Mouse (Mus musculus) myocyte (in vitro differentiated cells): ENCODE measurements around the gene Tlk2. TPM values are rescaled to one million over a fixed set of nuclear protein-coding genes. Genes with fewer than 3 reads are reported as not detected.

ENCODE experiments used
- H3K27me3 ChIP-seq: one replicate; pipeline ENCODE4 v1.6.1; 2011; ENCODE audit not compliant: control insufficient read depth, insufficient read depth, insufficient read length
- H3K36me3 ChIP-seq: one replicate; pipeline ENCODE4 v1.6.1; 2011; ENCODE audit not compliant: control insufficient read depth, insufficient read depth
- H3K4me2 ChIP-seq: one replicate; pipeline ENCODE4 v1.6.1; 2011; ENCODE audit warnings: low read depth, control low read depth
- H3K4me3 ChIP-seq: one replicate; pipeline ENCODE4 v1.5.1; 2011; ENCODE audit warnings: mild to moderate bottlenecking, control low read depth, moderate library complexity
- H3K79me2 ChIP-seq: one replicate; pipeline ENCODE4 v1.6.1; 2011; ENCODE audit not compliant: control insufficient read depth, insufficient read depth
- H3ac ChIP-seq: one replicate; pipeline ENCODE4 v1.6.1; 2011; ENCODE audit not compliant: control insufficient read depth, insufficient read length
- CEBPB ChIP-seq: IDR thresholded peaks from 2 replicates; pipeline ENCODE4 v1.6.1; 2011; ENCODE audit warnings: mild to moderate bottlenecking, moderate library complexity; ENCODE audit not compliant: poor library complexity, insufficient read depth, severe bottlenecking
- E2F4 ChIP-seq: IDR thresholded peaks from one replicate; pipeline ENCODE4 v1.6.1; 2011; ENCODE audit warnings: mild to moderate bottlenecking, control low read depth, moderate library complexity; ENCODE audit not compliant: insufficient read depth
- MAX ChIP-seq: IDR thresholded peaks from one replicate; pipeline ENCODE4 v1.6.1; 2011; ENCODE audit warnings: low read depth, mild to moderate bottlenecking, control low read depth
- MYOD1 ChIP-seq, 3 experiments: IDR thresholded peaks; one replicate each; pipeline ENCODE4 v1.6.1; 2011; ENCODE audit warnings: control low read depth in 2 of 3, low read depth in 2 of 3, mild to moderate bottlenecking in 2 of 3, moderate library complexity in 1 of 3; ENCODE audit not compliant: insufficient read length in 2 of 3, control insufficient read depth in 1 of 3
- MYOG ChIP-seq, 3 experiments: IDR thresholded peaks; one replicate each; pipeline ENCODE4 v1.6.1; 2011; ENCODE audit warnings: control low read depth in 2 of 3, low read depth in 2 of 3, mild to moderate bottlenecking in 2 of 3; ENCODE audit not compliant: insufficient read length in 2 of 3, control insufficient read depth in 1 of 3, insufficient read depth in 1 of 3
- POLR2A ChIP-seq: IDR thresholded peaks from one replicate; pipeline ENCODE4 v1.6.1; 2011; ENCODE audit warnings: low read depth, mild to moderate bottlenecking, control low read depth, moderate library complexity; ENCODE audit not compliant: insufficient read length
- POLR2AphosphoS2 ChIP-seq: IDR thresholded peaks from one replicate; pipeline ENCODE4 v1.6.1; 2011; ENCODE audit warnings: low read depth, control low read depth; ENCODE audit not compliant: insufficient read length
- REST ChIP-seq: IDR thresholded peaks from one replicate; pipeline ENCODE4 v1.6.1; 2011; ENCODE audit warnings: mild to moderate bottlenecking, control low read depth, moderate library complexity; ENCODE audit not compliant: insufficient read depth, insufficient read length
- SRF ChIP-seq: IDR thresholded peaks from one replicate; pipeline ENCODE4 v1.6.1; 2011; ENCODE audit warnings: low read depth; ENCODE audit not compliant: control insufficient read depth, insufficient read length
- TCF12 ChIP-seq: IDR thresholded peaks from one replicate; pipeline ENCODE4 v1.6.1; 2011; ENCODE audit warnings: mild to moderate bottlenecking, control low read depth; ENCODE audit not compliant: poor library complexity, insufficient read depth, severe bottlenecking
- TCF3 ChIP-seq: IDR thresholded peaks from one replicate; pipeline ENCODE4 v1.6.1; 2011; ENCODE audit warnings: low read depth, control low read depth; ENCODE audit not compliant: insufficient read length
- USF1 ChIP-seq: IDR thresholded peaks from one replicate; pipeline ENCODE4 v1.6.1; 2011; ENCODE audit warnings: low read depth, mild to moderate bottlenecking, control low read depth, moderate library complexity
- polyA plus RNA-seq: library from polyadenylated mRNA; unstranded; fragments of >200 nt; fragmentation: generic; extraction: Trizol; gene quantifications from one replicate; pipeline ENCODE4 v1.2.1, GENCODE M21; 2012; ENCODE audit warnings: missing spikeins

The Tlk2 gene
- polyA plus RNA-seq, 1 experiment: 26.8 TPM

- no peak overlapping the region for H3K4me2 ChIP-seq
- peaks cover 76% of the 10 kb centered on the region for H3K79me2 ChIP-seq
- no peak overlapping the region for H3K4me3 ChIP-seq
- peaks cover 40% of the 10 kb centered on the region for H3K36me3 ChIP-seq
- no peak overlapping the region for H3ac ChIP-seq
- TF ChIP-seq USF1: no peak
- TF ChIP-seq TCF3: no peak
- no peak for TF ChIP-seq POLR2AphosphoS2
- TF ChIP-seq E2F4: no peak
- TF ChIP-seq REST: no peak
- no peak for TF ChIP-seq TCF12
- no peak for TF ChIP-seq SRF
- no peak for TF ChIP-seq POLR2A
- no peak for TF ChIP-seq MYOG (IDR thresholded peaks at IDR 0.05; ENCODE audit: control insufficient read depth in 1 of 3, insufficient read depth in 1 of 3, insufficient read length in 2 of 3, low read depth in 2 of 3)
- no peak for TF ChIP-seq CEBPB
- no peak for TF ChIP-seq MYOD1 (IDR thresholded peaks at IDR 0.05; ENCODE audit: control insufficient read depth in 1 of 3, insufficient read length in 2 of 3, low read depth in 2 of 3)
- no peak for TF ChIP-seq MAX
- no peaks in the 10 kb centered on the region for H3K27me3 ChIP-seq
Observed at GRCm38 (mm10) chr11:105184678-105185077, 6.1 kb downstream of the Tlk2 start.

GRCm38 (mm10) chr11:105192186-105192585, 13.6 kb downstream of the Tlk2 start:
- H3K27me3 ChIP-seq: no peaks in the 10 kb centered on the region
- TF ChIP-seq MAX (no peak), MYOG (IDR thresholded peaks at IDR 0.05; ENCODE audit: control insufficient read depth in 1 of 3, insufficient read depth in 1 of 3, insufficient read length in 2 of 3, low read depth in 2 of 3) (no peak), POLR2A (no peak), CEBPB (no peak), TCF3 (no peak), MYOD1 (IDR thresholded peaks at IDR 0.05; ENCODE audit: control insufficient read depth in 1 of 3, insufficient read length in 2 of 3, low read depth in 2 of 3) (no peak), POLR2AphosphoS2 (no peak), REST (no peak), E2F4 (no peak), SRF (no peak), USF1 (no peak)
- peaks cover 98% of the 10 kb centered on the region for H3K79me2 ChIP-seq
- H3K4me3 ChIP-seq: no peak overlapping the region
- no peak overlapping the region for H3K4me2 ChIP-seq
- H3K36me3 ChIP-seq: peaks cover 21% of the 10 kb centered on the region
- no peak overlapping the region for H3ac ChIP-seq

DNA sequence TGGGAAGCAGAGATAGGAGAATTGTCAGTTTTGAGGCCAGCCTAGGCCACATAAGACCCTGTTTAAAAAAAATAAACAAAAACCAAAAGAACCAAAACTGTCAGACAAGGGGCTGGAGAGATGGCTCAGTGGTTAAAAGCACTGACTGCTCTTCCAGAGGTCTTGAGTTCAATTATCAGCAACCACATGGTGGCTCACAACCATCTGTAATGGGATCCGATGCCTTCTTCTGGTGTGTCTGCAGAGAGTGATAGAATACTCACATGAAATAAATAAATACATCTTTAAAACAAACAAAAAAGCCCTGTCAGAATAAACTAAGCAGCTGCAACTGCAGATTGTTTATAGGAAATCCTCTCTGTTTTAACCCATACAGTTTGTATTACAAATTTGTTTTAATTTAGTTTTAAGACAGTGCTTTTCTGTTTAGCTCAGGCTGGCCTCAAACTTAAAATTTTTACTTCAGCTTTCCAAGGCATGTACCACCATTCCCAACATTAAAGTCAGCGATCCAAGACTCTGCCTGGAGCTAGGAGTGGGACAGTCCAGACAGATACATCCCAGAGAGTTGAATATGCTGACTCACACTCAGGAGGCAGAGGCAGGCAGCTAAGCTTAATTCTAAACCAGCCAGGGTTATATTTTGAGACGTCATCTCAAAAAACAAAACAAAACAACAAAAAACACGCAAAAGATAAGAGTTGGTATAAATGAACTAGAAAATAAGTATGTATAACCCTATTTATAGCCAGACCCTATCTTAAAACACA, 18.5 kb downstream of the Tlk2 start:
- H3K79me2 ChIP-seq: peaks cover 99% of the 10 kb centered on the region
- H3K36me3 ChIP-seq: peaks cover 10% of the 10 kb centered on the region
- H3ac ChIP-seq: no peak overlapping the region
- H3K4me2 ChIP-seq: no peak overlapping the region
- TF ChIP-seq CEBPB (no peak), MYOG (IDR thresholded peaks at IDR 0.05; ENCODE audit: control insufficient read depth in 1 of 3, insufficient read depth in 1 of 3, insufficient read length in 2 of 3, low read depth in 2 of 3) (no peak), SRF (no peak), POLR2A (no peak), MAX (no peak), TCF12 (no peak), POLR2AphosphoS2 (no peak), TCF3 (no peak), REST (no peak), USF1 (no peak), E2F4 (no peak), MYOD1 (IDR thresholded peaks at IDR 0.05; ENCODE audit: control insufficient read depth in 1 of 3, insufficient read length in 2 of 3, low read depth in 2 of 3) (no peak)
- no peaks in the 10 kb centered on the region for H3K27me3 ChIP-seq
- H3K4me3 ChIP-seq: no peak overlapping the region

GRCm38 (mm10) chr11:105202403-105202802, 23.8 kb downstream of the Tlk2 start:
- peaks cover 100% of the 10 kb centered on the region for H3K79me2 ChIP-seq
- no peak overlapping the region for H3K4me3 ChIP-seq
- TF ChIP-seq REST (no peak), POLR2AphosphoS2 (no peak), SRF (no peak), MYOD1 (IDR thresholded peaks at IDR 0.05; ENCODE audit: control insufficient read depth in 1 of 3, insufficient read length in 2 of 3, low read depth in 2 of 3) (no peak), MYOG (IDR thresholded peaks at IDR 0.05; ENCODE audit: control insufficient read depth in 1 of 3, insufficient read depth in 1 of 3, insufficient read length in 2 of 3, low read depth in 2 of 3) (no peak), CEBPB (no peak)
- no peaks in the 10 kb centered on the region for H3K27me3 ChIP-seq
- H3K36me3 ChIP-seq: peaks cover 3% of the 10 kb centered on the region
- no peak overlapping the region for H3ac ChIP-seq
- H3K4me2 ChIP-seq: no peak overlapping the region
